Mouse (Mus musculus) thymus, postnatal 36 days (tissue): ENCODE measurements around the gene Myo1b.

Experiments
- DNase-seq, 2 experiments: peaks; one replicate each; pipeline ENCODE4 v3.0.0; 2022; ENCODE audit warnings: mixed read lengths in 2 of 2

Gene Myo1b

GRCm38 (mm10) chr1:51778241-51778640 lies 137.6 kb downstream of the Myo1b start:
- no peak for DNase-seq

- DNase-seq = no peak
Observed at GRCm38 (mm10) chr1:51770504-51770871, 145.4 kb downstream of the Myo1b start.

GRCm38 (mm10) chr1:51769815-51770503 lies 145.9 kb downstream of the Myo1b start:
- DNase-seq = no peak

- no peak for DNase-seq
Observed at GRCm38 (mm10) chr1:51766271-51766670, 149.6 kb downstream of the Myo1b start.

- no peak for DNase-seq
Observed at GRCm38 (mm10) chr1:51765156-51765555, 150.7 kb downstream of the Myo1b start.

GRCm38 (mm10) chr1:51759657-51760056 lies 156.2 kb downstream of the Myo1b start:
- no peak for DNase-seq

GRCm38 (mm10) chr1:51758326-51759109 lies 157.4 kb downstream of the Myo1b start:
- DNase-seq = no peak

- DNase-seq = no peak
Observed at GRCm38 (mm10) chr1:51753621-51754020, 162.2 kb downstream of the Myo1b start.

- DNase-seq = no peak
Observed at GRCm38 (mm10) chr1:51751006-51751405, 164.9 kb downstream of the Myo1b start.

- no peak for DNase-seq
Observed at GRCm38 (mm10) chr1:51748306-51748705, 167.6 kb downstream of the Myo1b start.

- no peak for DNase-seq
Observed at GRCm38 (mm10) chr1:51747494-51747893, 168.4 kb downstream of the Myo1b start.

GRCm38 (mm10) chr1:51746711-51747240 lies 169.1 kb downstream of the Myo1b start:
- DNase-seq = no peak

- no peak for DNase-seq
Observed at GRCm38 (mm10) chr1:51743756-51744425, 172.0 kb downstream of the Myo1b start.

- no peak for DNase-seq
Observed at GRCm38 (mm10) chr1:51742586-51742985, 173.3 kb downstream of the Myo1b start.

GRCm38 (mm10) chr1:51740626-51741231 lies 175.1 kb downstream of the Myo1b start:
- DNase-seq = no peak

- DNase-seq = no peak
Observed at GRCm38 (mm10) chr1:51739252-51739852, 176.5 kb downstream of the Myo1b start.

- DNase-seq = no peak
Observed at GRCm38 (mm10) chr1:51736822-51737221, 179.0 kb downstream of the Myo1b start.

- no peak for DNase-seq
Observed at GRCm38 (mm10) chr1:51734721-51735120, 181.2 kb downstream of the Myo1b start.

- no peak for DNase-seq
Observed at GRCm38 (mm10) chr1:51729407-51729806, 186.5 kb downstream of the Myo1b start.

- no peak for DNase-seq
Observed at GRCm38 (mm10) chr1:51728816-51729215, 187.1 kb downstream of the Myo1b start.

- no peak for DNase-seq
Observed at GRCm38 (mm10) chr1:51719897-51720673, 195.8 kb downstream of the Myo1b start.

- no peak for DNase-seq
Observed at GRCm38 (mm10) chr1:51710831-51711230, 205.0 kb downstream of the Myo1b start.
